Mouse (Mus musculus): ENCODE data around the gene Gm19935. TPM values are rescaled to one million over a fixed set of nuclear protein-coding genes. Genes with fewer than 3 reads are reported as not detected.

Gene Gm19935
- not detected in 2 replicates for polyA plus RNA-seq (2015; fragmentation: Nextera tagmentation; extraction: Ambion mirVana)

- no peaks in the 10 kb centered on the region for H3K36me3 ChIP-seq (ENCODE audit: insufficient read depth, low read length)
- H3K4me3 ChIP-seq (ENCODE audit: low read length) = no peak within 1 kb of the TSS
- H3K27ac ChIP-seq (ENCODE audit: low read length) = no peak within 1 kb of the TSS
- no peak within 1 kb of the TSS for H3K9ac ChIP-seq (replicated peaks; ENCODE audit: low read length)
- no peaks in the 10 kb centered on the region for H3K27me3 ChIP-seq (ENCODE audit: insufficient read depth, low read length)
- no peaks in the 10 kb centered on the region for H3K9me3 ChIP-seq (ENCODE audit: low read length)
- ATAC-seq (ENCODE audit: low FRiP score, low TSS enrichment) = no peak
- H3K4me1 ChIP-seq (ENCODE audit: insufficient read depth, low read length) = no peaks in the 10 kb centered on the region
- WGBS = 70% methylated on average over 2 of the region's 2 CpGs
- no peak within 1 kb of the TSS for H3K4me2 ChIP-seq (replicated peaks; ENCODE audit: low read depth, low read length)
These were observed at the start of gene Gm19935 for GRCm38 (mm10) chr8:90817293-90817692. TSS of gene Gm19935 (minus strand) at chr8:90817393.

GRCm38 (mm10) chr8:90862038-90862437, 44.8 kb upstream of the Gm19935 start:
- ATAC-seq (ENCODE audit: low FRiP score, low TSS enrichment) = peak; percentile 86

GRCm38 (mm10) chr8:90861266-90861944, 44.2 kb upstream of the Gm19935 start:
- peak overlapping the region; percentile 41 for H3K9ac ChIP-seq (replicated peaks; ENCODE audit: low read length)
- H3K9me3 ChIP-seq (ENCODE audit: low read length) = no peaks in the 10 kb centered on the region
- no peaks in the 10 kb centered on the region for H3K36me3 ChIP-seq (ENCODE audit: insufficient read depth, low read length)
- H3K27ac ChIP-seq (ENCODE audit: low read length) = peak overlapping the region; percentile 79
- 16% methylated on average over 9 of the region's 9 CpGs for WGBS
- no peak for ATAC-seq (ENCODE audit: low FRiP score, low TSS enrichment)
- no peaks in the 10 kb centered on the region for H3K27me3 ChIP-seq (ENCODE audit: insufficient read depth, low read length)
- H3K4me3 ChIP-seq (ENCODE audit: low read length) = no peak overlapping the region
- H3K4me2 ChIP-seq (replicated peaks; ENCODE audit: low read depth, low read length) = peak overlapping the region; percentile 8; the same call in 1 of the 2 replicates
- peaks cover 17% of the 10 kb centered on the region for H3K4me1 ChIP-seq (ENCODE audit: insufficient read depth, low read length)

More at GRCm38 (mm10) chr8:90862038-90862437, 44.8 kb upstream of the Gm19935 start:
- H3K4me2 ChIP-seq (replicated peaks; ENCODE audit: low read depth, low read length) = peak overlapping the region; percentile 8; the same call in 1 of the 2 replicates
- no peaks in the 10 kb centered on the region for H3K36me3 ChIP-seq (ENCODE audit: insufficient read depth, low read length)
- no peaks in the 10 kb centered on the region for H3K27me3 ChIP-seq (ENCODE audit: insufficient read depth, low read length)
- WGBS = 12% methylated on average over 9 of the region's 9 CpGs
- H3K27ac ChIP-seq (ENCODE audit: low read length) = peak overlapping the region; percentile 79
- H3K9me3 ChIP-seq (ENCODE audit: low read length) = no peaks in the 10 kb centered on the region
- H3K4me3 ChIP-seq (ENCODE audit: low read length) = no peak overlapping the region
- peaks cover 17% of the 10 kb centered on the region for H3K4me1 ChIP-seq (ENCODE audit: insufficient read depth, low read length)
- peak overlapping the region; percentile 41 for H3K9ac ChIP-seq (replicated peaks; ENCODE audit: low read length)

- Histone ChIP-seq H3K36me3 (ENCODE audit: insufficient read depth, low read length) (no peaks in the 10 kb centered on the region), H3K27me3 (ENCODE audit: insufficient read depth, low read length) (no peaks in the 10 kb centered on the region), H3K4me1 (ENCODE audit: insufficient read depth, low read length) (peaks cover 27% of the 10 kb centered on the region), H3K27ac (ENCODE audit: low read length) (no peak overlapping the region), H3K4me2 (replicated peaks; ENCODE audit: low read depth, low read length) (no peak overlapping the region), H3K9ac (replicated peaks; ENCODE audit: low read length) (no peak overlapping the region), H3K4me3 (ENCODE audit: low read length) (no peak overlapping the region), H3K9me3 (ENCODE audit: low read length) (no peaks in the 10 kb centered on the region)
- WGBS = 94% methylated on average over 2 of the region's 2 CpGs
- ATAC-seq (ENCODE audit: low FRiP score, low TSS enrichment) = no peak
These were observed 40.9 kb upstream of the Gm19935 start for GRCm38 (mm10) chr8:90858071-90858470.

- WGBS = 60% methylated on average over 1 of the region's 1 CpGs
- Histone ChIP-seq H3K9ac (replicated peaks; ENCODE audit: low read length) (no peak overlapping the region), H3K9me3 (ENCODE audit: low read length) (no peaks in the 10 kb centered on the region; the same call in 1 of the 2 replicates), H3K27ac (ENCODE audit: low read length) (no peak overlapping the region), H3K4me2 (replicated peaks; ENCODE audit: low read depth, low read length) (no peak overlapping the region), H3K36me3 (ENCODE audit: insufficient read depth, low read length) (no peaks in the 10 kb centered on the region), H3K4me1 (ENCODE audit: insufficient read depth, low read length) (peaks cover 20% of the 10 kb centered on the region), H3K27me3 (ENCODE audit: insufficient read depth, low read length) (no peaks in the 10 kb centered on the region), H3K4me3 (ENCODE audit: low read length) (no peak overlapping the region)
- no peak for ATAC-seq (ENCODE audit: low FRiP score, low TSS enrichment)
These were observed 39.8 kb upstream of the Gm19935 start for GRCm38 (mm10) chr8:90856952-90857351.

GRCm38 (mm10) chr8:90856171-90856570, 39.0 kb upstream of the Gm19935 start:
- Histone ChIP-seq H3K4me3 (ENCODE audit: low read length) (no peak overlapping the region), H3K27ac (ENCODE audit: low read length) (no peak overlapping the region), H3K9me3 (ENCODE audit: low read length) (no peaks in the 10 kb centered on the region; the same call in 1 of the 2 replicates), H3K36me3 (ENCODE audit: insufficient read depth, low read length) (peaks cover 4% of the 10 kb centered on the region; the same call in 1 of the 2 replicates), H3K9ac (replicated peaks; ENCODE audit: low read length) (no peak overlapping the region), H3K4me2 (replicated peaks; ENCODE audit: low read depth, low read length) (no peak overlapping the region), H3K4me1 (ENCODE audit: insufficient read depth, low read length) (peaks cover 13% of the 10 kb centered on the region), H3K27me3 (ENCODE audit: insufficient read depth, low read length) (no peaks in the 10 kb centered on the region)
- ATAC-seq (ENCODE audit: low FRiP score, low TSS enrichment) = no peak
- WGBS = 89% methylated on average over 3 of the region's 3 CpGs

- ATAC-seq (ENCODE audit: low FRiP score, low TSS enrichment) = peak; percentile 25; the same call in 1 of the 2 replicates
- H3K9me3 ChIP-seq (ENCODE audit: low read length) = no peaks in the 10 kb centered on the region; the same call in 1 of the 2 replicates
- H3K4me1 ChIP-seq (ENCODE audit: insufficient read depth, low read length) = peaks cover 12% of the 10 kb centered on the region
- peaks cover 4% of the 10 kb centered on the region; the same call in 1 of the 2 replicates for H3K36me3 ChIP-seq (ENCODE audit: insufficient read depth, low read length)
- H3K4me3 ChIP-seq (ENCODE audit: low read length) = no peak overlapping the region
- WGBS = 18% methylated on average over 10 of the region's 10 CpGs
- peak overlapping the region; percentile 26 for H3K4me2 ChIP-seq (replicated peaks; ENCODE audit: low read depth, low read length)
- H3K9ac ChIP-seq (replicated peaks; ENCODE audit: low read length) = no peak overlapping the region
- H3K27me3 ChIP-seq (ENCODE audit: insufficient read depth, low read length) = no peaks in the 10 kb centered on the region
- 0 out of 2 replicates have a peak overlapping the region, but pooled peaks have one; percentile 51 for H3K27ac ChIP-seq (ENCODE audit: low read length)
These were observed 37.5 kb upstream of the Gm19935 start for GRCm38 (mm10) chr8:90854671-90855161.

GRCm38 (mm10) chr8:90853971-90854670, 36.9 kb upstream of the Gm19935 start:
- Histone ChIP-seq H3K36me3 (ENCODE audit: insufficient read depth, low read length) (peaks cover 4% of the 10 kb centered on the region; the same call in 1 of the 2 replicates), H3K9ac (replicated peaks; ENCODE audit: low read length) (no peak overlapping the region), H3K27ac (ENCODE audit: low read length) (0 out of 2 replicates have a peak overlapping the region, but pooled peaks have one; percentile 51), H3K27me3 (ENCODE audit: insufficient read depth, low read length) (no peaks in the 10 kb centered on the region), H3K9me3 (ENCODE audit: low read length) (no peaks in the 10 kb centered on the region; the same call in 1 of the 2 replicates), H3K4me3 (ENCODE audit: low read length) (no peak overlapping the region), H3K4me2 (replicated peaks; ENCODE audit: low read depth, low read length) (peak overlapping the region; percentile 26; the same call in 1 of the 2 replicates), H3K4me1 (ENCODE audit: insufficient read depth, low read length) (peaks cover 10% of the 10 kb centered on the region)
- 72% methylated on average over 9 of the region's 9 CpGs for WGBS
- no peak for ATAC-seq (ENCODE audit: low FRiP score, low TSS enrichment)

GRCm38 (mm10) chr8:90851544-90851943, 34.4 kb upstream of the Gm19935 start:
- 52% methylated on average over 8 of the region's 8 CpGs for WGBS
- Histone ChIP-seq H3K4me2 (replicated peaks; ENCODE audit: low read depth, low read length) (no peak overlapping the region), H3K27me3 (ENCODE audit: insufficient read depth, low read length) (no peaks in the 10 kb centered on the region), H3K4me3 (ENCODE audit: low read length) (no peak overlapping the region), H3K9ac (replicated peaks; ENCODE audit: low read length) (no peak overlapping the region), H3K36me3 (ENCODE audit: insufficient read depth, low read length) (peaks cover 4% of the 10 kb centered on the region; the same call in 1 of the 2 replicates), H3K27ac (ENCODE audit: low read length) (no peak overlapping the region), H3K4me1 (ENCODE audit: insufficient read depth, low read length) (peaks cover 10% of the 10 kb centered on the region), H3K9me3 (ENCODE audit: low read length) (no peaks in the 10 kb centered on the region; the same call in 1 of the 2 replicates)
- ATAC-seq (ENCODE audit: low FRiP score, low TSS enrichment) = no peak

Measured in kidney, embryonic 16.5 days (tissue).